Comparison of ENCODE assay signal across 25 mouse cellular contexts in genomic region chr9:61070315-61070707, GRCm38 (mm10).
A peak's percentile ranks its signal among the peaks of the same experiment; 100 is the strongest.
DNase-seq lines count a peak whose midpoint lies in the region; ATAC-seq and TF ChIP-seq lines count a peak whose summit lies in the region.
"Had no signal": no experiment of that assay in that cellular context is flagged by ENCODE, and none has a peak within 500 bp of the region (broad histone marks: within the 10 kb centered on the region; RNA-seq: fewer than 3 reads in every experiment).

No protein-coding gene starts in this region.

- DNase-seq in hindbrain, embryonic 11.5 days (ENCODE audit: low spot score): no peak
- peak; percentile 65 for DNase-seq in brain, embryonic 14.5 days (ENCODE audit: low read depth)
- DNase-seq in midbrain, embryonic 11.5 days (ENCODE audit: low spot score, missing footprints): no peak
- DNase-seq in thymus, adult 2 months: no peak
- no peak for DNase-seq in heart, adult 9 months (ENCODE audit: low spot score in 2 of 2)
- DNase-seq: adrenal gland, postnatal 14 days; cerebellum, adult 11-12 months; gastrocnemius, postnatal 14 days; kidney, adult 8-10 months; lung, postnatal 14 days; spleen, adult 18-20 months; thymus, postnatal 25 days had no signal

- H3K27me3 ChIP-seq in hindbrain, embryonic 11.5 days (ENCODE audit: control insufficient read depth, insufficient read depth, low read length): no peaks in the 10 kb centered on the region; the same call in 1 of the 2 replicates
- 0 out of 2 replicates have a peak, but pooled peaks cover 2% of the 10 kb centered on the region for H3K27me3 ChIP-seq in hindbrain, embryonic 16.5 days (replicated peaks; ENCODE audit: control insufficient read depth, insufficient read depth, low read length)
- no peaks in the 10 kb centered on the region; the same call in 1 of the 2 replicates for H3K27me3 ChIP-seq in midbrain, embryonic 11.5 days (ENCODE audit: control insufficient read depth, insufficient read depth, low read length)
- H3K27me3 ChIP-seq in midbrain, embryonic 16.5 days (ENCODE audit: control insufficient read depth, insufficient read depth, low read depth, low read length): no peaks in the 10 kb centered on the region; the same call in 1 of the 2 replicates
- H3K27me3 ChIP-seq in thymus, adult 2 months (ENCODE audit: control insufficient read depth, insufficient read depth, low read length): no peaks in the 10 kb centered on the region
- H3K27me3 ChIP-seq: liver, embryonic 15.5 days had no signal

- H3K9ac ChIP-seq in hindbrain, embryonic 11.5 days (ENCODE audit: low read depth, low read length): no peak overlapping the region
- no peak overlapping the region for H3K9ac ChIP-seq in hindbrain, embryonic 16.5 days (ENCODE audit: low read depth, low read length)
- no peak overlapping the region for H3K9ac ChIP-seq in midbrain, embryonic 11.5 days (ENCODE audit: low read length)
- H3K9ac ChIP-seq in midbrain, embryonic 16.5 days (ENCODE audit: low read depth, low read length): no peak overlapping the region
- H3K9ac ChIP-seq: embryonic facial prominence, embryonic 12.5 days; heart, embryonic 15.5 days; limb, embryonic 12.5 days; liver, embryonic 15.5 days; lung, embryonic 14.5 days had no signal

- TF ChIP-seq POLR2A in brain, embryonic 14.5 days (IDR thresholded peaks at IDR 0.05; ENCODE audit: borderline replicate concordance, extremely low read depth, insufficient read depth, insufficient read length, poor library complexity, severe bottlenecking): no peak
- TF ChIP-seq POLR2A in thymus, adult 2 months (IDR thresholded peaks at IDR 0.05; ENCODE audit: control insufficient read depth, extremely low read depth, insufficient read depth, low read length, poor library complexity): no peak

- 37% methylated on average over 8 of the region's 8 CpGs for WGBS in hindbrain, embryonic 11.5 days
- 30% methylated on average over 8 of the region's 8 CpGs for WGBS in hindbrain, embryonic 16.5 days
- WGBS in midbrain, embryonic 11.5 days: 37% methylated on average over 8 of the region's 8 CpGs
- 25% methylated on average over 8 of the region's 8 CpGs for WGBS in midbrain, embryonic 16.5 days
- 91% methylated on average over 8 of the region's 8 CpGs for WGBS in thymus, adult 2 months

- peak overlapping the region; percentile 66 for H3K27ac ChIP-seq in hindbrain, embryonic 11.5 days (ENCODE audit: low read depth, low read length)
- no peak overlapping the region for H3K27ac ChIP-seq in hindbrain, embryonic 16.5 days (ENCODE audit: low read depth, low read length)
- H3K27ac ChIP-seq in midbrain, embryonic 11.5 days (ENCODE audit: low read depth, low read length): peak overlapping the region; percentile 62
- H3K27ac ChIP-seq in midbrain, embryonic 16.5 days (ENCODE audit: low read length): no peak overlapping the region
- H3K27ac ChIP-seq in thymus, adult 2 months (ENCODE audit: control insufficient read depth, insufficient read depth, low read length): no peak overlapping the region
- H3K27ac ChIP-seq: embryonic facial prominence, embryonic 12.5 days; heart, embryonic 10.5 days; heart, embryonic 15.5 days; kidney, postnatal 0 days; left cerebral cortex, adult 2 months; limb, embryonic 12.5 days; liver, embryonic 15.5 days had no signal

- no peak overlapping the region for H3K4me3 ChIP-seq in hindbrain, embryonic 11.5 days (ENCODE audit: low read depth, low read length)
- H3K4me3 ChIP-seq in hindbrain, embryonic 16.5 days (ENCODE audit: low read length): no peak overlapping the region
- no peak overlapping the region for H3K4me3 ChIP-seq in midbrain, embryonic 11.5 days (ENCODE audit: low read depth, low read length)
- no peak overlapping the region for H3K4me3 ChIP-seq in midbrain, embryonic 16.5 days (ENCODE audit: low read depth, low read length)
- no peak overlapping the region for H3K4me3 ChIP-seq in thymus, adult 2 months (ENCODE audit: control insufficient read depth, insufficient read depth, low read length)
- H3K4me3 ChIP-seq: embryonic facial prominence, embryonic 12.5 days; heart, embryonic 10.5 days; heart, embryonic 15.5 days; left cerebral cortex, adult 2 months; limb, embryonic 12.5 days; liver, embryonic 15.5 days; myocyte had no signal

- ATAC-seq in hindbrain, embryonic 11.5 days (ENCODE audit: low FRiP score): no peak
- no peak for ATAC-seq in hindbrain, embryonic 16.5 days
- no peak for ATAC-seq in midbrain, embryonic 11.5 days (ENCODE audit: low FRiP score)
- 0 out of 2 replicates have a peak, but pooled peaks have one; percentile 18 for ATAC-seq in midbrain, embryonic 16.5 days
- ATAC-seq: forebrain, embryonic 14.5 days; intestine, embryonic 16.5 days had no signal

- no peak for TF ChIP-seq CTCF in brain, embryonic 14.5 days (IDR thresholded peaks at IDR 0.05; ENCODE audit: borderline replicate concordance, extremely low read depth, insufficient read depth, insufficient read length)
- TF ChIP-seq CTCF in thymus, adult 2 months (IDR thresholded peaks at IDR 0.05; ENCODE audit: borderline replicate concordance, control insufficient read depth, extremely low read depth, insufficient read depth, low read length, poor library complexity): no peak

- no peaks in the 10 kb centered on the region for H3K9me3 ChIP-seq in hindbrain, embryonic 11.5 days (ENCODE audit: control insufficient read depth, low read length)
- no peaks in the 10 kb centered on the region for H3K9me3 ChIP-seq in hindbrain, embryonic 16.5 days (ENCODE audit: control insufficient read depth, low read length)
- no peaks in the 10 kb centered on the region for H3K9me3 ChIP-seq in midbrain, embryonic 11.5 days (ENCODE audit: control insufficient read depth, low read length)
- H3K9me3 ChIP-seq in midbrain, embryonic 16.5 days (replicated peaks; ENCODE audit: control insufficient read depth, low read length, poor library complexity, severe bottlenecking): no peaks in the 10 kb centered on the region
- H3K9me3 ChIP-seq: embryonic facial prominence, embryonic 12.5 days; heart, embryonic 10.5 days; heart, embryonic 15.5 days; limb, embryonic 12.5 days; liver, embryonic 15.5 days had no signal

- no peak overlapping the region for H3K4me2 ChIP-seq in hindbrain, embryonic 11.5 days (replicated peaks; ENCODE audit: low read depth, low read length)
- H3K4me2 ChIP-seq in hindbrain, embryonic 16.5 days (ENCODE audit: low read length): no peak overlapping the region
- H3K4me2 ChIP-seq in midbrain, embryonic 11.5 days: no peak overlapping the region
- H3K4me2 ChIP-seq in midbrain, embryonic 16.5 days (ENCODE audit: low read length): no peak overlapping the region
- H3K4me2 ChIP-seq: embryonic facial prominence, embryonic 12.5 days; heart, embryonic 15.5 days; limb, embryonic 12.5 days; liver, embryonic 15.5 days; lung, embryonic 14.5 days had no signal

- H3K36me3 ChIP-seq in hindbrain, embryonic 11.5 days (ENCODE audit: control insufficient read depth, insufficient read depth, low read length): no peaks in the 10 kb centered on the region
- H3K36me3 ChIP-seq in hindbrain, embryonic 16.5 days (ENCODE audit: control insufficient read depth, insufficient read depth, low read length): no peaks in the 10 kb centered on the region
- H3K36me3 ChIP-seq in midbrain, embryonic 11.5 days (ENCODE audit: control insufficient read depth, insufficient read depth, low read length): no peaks in the 10 kb centered on the region
- H3K36me3 ChIP-seq in midbrain, embryonic 16.5 days (ENCODE audit: control insufficient read depth, insufficient read depth, low read length): no peaks in the 10 kb centered on the region
- H3K36me3 ChIP-seq in thymus, adult 2 months (ENCODE audit: control insufficient read depth, insufficient read depth, low read length): no peaks in the 10 kb centered on the region
- H3K36me3 ChIP-seq: embryonic facial prominence, embryonic 12.5 days; heart, embryonic 10.5 days; heart, embryonic 15.5 days; limb, embryonic 12.5 days; liver, embryonic 15.5 days had no signal

- H3K4me1 ChIP-seq in hindbrain, embryonic 11.5 days (replicated peaks; ENCODE audit: control insufficient read depth, insufficient read depth, low read length): no peaks in the 10 kb centered on the region; the same call in 1 of the 2 replicates
- peaks cover 11% of the 10 kb centered on the region for H3K4me1 ChIP-seq in hindbrain, embryonic 16.5 days (ENCODE audit: control insufficient read depth, insufficient read depth, low read depth, low read length)
- H3K4me1 ChIP-seq in midbrain, embryonic 11.5 days (ENCODE audit: control insufficient read depth, insufficient read depth, low read length): peaks cover 11% of the 10 kb centered on the region
- peaks cover 13% of the 10 kb centered on the region for H3K4me1 ChIP-seq in midbrain, embryonic 16.5 days (ENCODE audit: control insufficient read depth, insufficient read depth, low read length)
- H3K4me1 ChIP-seq in thymus, adult 2 months (replicated peaks; ENCODE audit: control insufficient read depth, insufficient read depth, low read length): peaks cover 19% of the 10 kb centered on the region
- H3K4me1 ChIP-seq: liver, embryonic 15.5 days had no signal

Comparison
In these comparisons a context has a peak if more than half of its experiments do, and no peak if none do; other contexts are left out.
1. H3K27ac ChIP-seq: peak in hindbrain, embryonic 11.5 days (single experiment) and midbrain, embryonic 11.5 days (single experiment); none in hindbrain, embryonic 16.5 days (single experiment), midbrain, embryonic 16.5 days (single experiment) and thymus, adult 2 months (single experiment).